Mouse (Mus musculus) limb, embryonic 12.5 days (tissue): Measurements from ENCODE around the gene Cacna1d. TPM values are rescaled to one million over a fixed set of nuclear protein-coding genes. Genes with fewer than 3 reads are reported as not detected.

Experiments used
- ATAC-seq: fragments of 200-750 bp; cut with Nextera tagmentation; 2 replicates; pipeline ENCODE4 v1.8.0; 2017; ENCODE audit warnings: low read depth, moderate TSS enrichment; ENCODE audit not compliant: insufficient number of reproducible peaks, insufficient read depth, low FRiP score, low TSS enrichment
- H3K27ac ChIP-seq: fragments of 300-500 bp; sonication (generic); 2 replicates; pipeline ENCODE4 v1.5.1; 2016; ENCODE audit warnings: mild to moderate bottlenecking, moderate library complexity
- H3K27me3 ChIP-seq: fragments of 300-500 bp; sonication (generic); 2 replicates; pipeline ENCODE4 v1.6.1; 2016; ENCODE audit warnings: mild to moderate bottlenecking, moderate library complexity
- H3K36me3 ChIP-seq: fragments of 300-500 bp; sonication (generic); 2 replicates; pipeline ENCODE4 v1.6.1; 2016; ENCODE audit warnings: mild to moderate bottlenecking, moderate library complexity
- H3K4me1 ChIP-seq: fragments of 300-500 bp; sonication (generic); replicated peaks from 2 replicates; pipeline ENCODE4 v1.6.1; 2016
- H3K4me2 ChIP-seq: fragments of 300-500 bp; sonication (generic); 2 replicates; pipeline ENCODE4 v1.6.1; 2016; ENCODE audit warnings: mild to moderate bottlenecking, moderate library complexity
- H3K4me3 ChIP-seq: fragments of 300-500 bp; sonication (generic); replicated peaks from 2 replicates; pipeline ENCODE4 v1.5.1; 2016; ENCODE audit warnings: mild to moderate bottlenecking
- H3K9ac ChIP-seq: fragments of 300-500 bp; sonication (generic); replicated peaks from 2 replicates; pipeline ENCODE4 v1.6.1; 2016; ENCODE audit warnings: mild to moderate bottlenecking, moderate library complexity
- H3K9me3 ChIP-seq: fragments of 300-500 bp; sonication (generic); 2 replicates; pipeline ENCODE4 v1.6.1; 2016; ENCODE audit warnings: mild to moderate bottlenecking, moderate library complexity
- WGBS: fragments of 180-500 bp; shearing (Covaris S2); methylation state at CpG from one replicate; pipeline ENCODE4 v1.1.7; 2016; 5-methylcytosine and 5-hydroxymethylcytosine counted together
- polyA plus RNA-seq: library from polyadenylated mRNA; unstranded; fragments of >200 nt; fragmentation: Nextera tagmentation; extraction: Ambion mirVana; gene quantifications from 2 replicates; pipeline ENCODE4 v1.2.1, GENCODE M21; 2016

Gene Cacna1d
- polyA plus RNA-seq, 1 experiment from 2014 or later: 3.0 TPM

- Histone ChIP-seq H3K4me3 (no peak overlapping the region), H3K27ac (no peak overlapping the region), H3K27me3 (no peaks in the 10 kb centered on the region), H3K9me3 (no peaks in the 10 kb centered on the region), H3K9ac (no peak overlapping the region), H3K4me1 (no peaks in the 10 kb centered on the region), H3K36me3 (no peaks in the 10 kb centered on the region), H3K4me2 (no peak overlapping the region)
- 65% methylated on average over 7 of the region's 7 CpGs for WGBS
- no peak for ATAC-seq
Observed at GRCm38 (mm10) chr14:30327452-30327851, 163.8 kb downstream of the Cacna1d start.

DNA sequence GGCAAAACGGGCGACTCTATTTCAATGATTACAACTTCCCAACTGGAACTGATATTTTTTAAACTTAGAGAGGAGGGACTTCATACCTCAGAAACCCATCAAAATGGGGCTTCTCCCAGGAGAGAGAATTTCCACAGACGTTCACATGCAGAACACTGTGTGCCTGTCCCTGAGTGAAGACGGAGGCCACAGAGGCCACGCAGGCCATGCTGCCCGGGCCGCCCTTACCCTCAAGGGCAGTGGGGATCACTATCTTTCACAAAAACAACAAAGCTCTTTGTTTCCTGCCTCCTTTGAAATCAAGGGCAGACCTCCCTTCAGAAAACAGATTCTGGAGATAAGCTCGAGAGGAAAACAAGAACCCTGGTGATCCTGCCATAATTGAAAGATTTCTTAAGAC lies 164.2 kb downstream of the Cacna1d start:
- H3K4me1 ChIP-seq: no peaks in the 10 kb centered on the region
- ATAC-seq: no peak
- WGBS: 61% methylated on average over 8 of the region's 8 CpGs
- H3K27me3 ChIP-seq: no peaks in the 10 kb centered on the region
- no peaks in the 10 kb centered on the region for H3K9me3 ChIP-seq
- H3K4me3 ChIP-seq: no peak overlapping the region
- H3K36me3 ChIP-seq: no peaks in the 10 kb centered on the region
- H3K9ac ChIP-seq: no peak overlapping the region
- H3K27ac ChIP-seq: no peak overlapping the region
- no peak overlapping the region for H3K4me2 ChIP-seq

- H3K27me3 ChIP-seq: no peaks in the 10 kb centered on the region
- no peak for ATAC-seq
- no peak overlapping the region for H3K27ac ChIP-seq
- WGBS: 77% methylated on average over 4 of the region's 4 CpGs
- no peak overlapping the region for H3K4me2 ChIP-seq
- H3K9me3 ChIP-seq: no peaks in the 10 kb centered on the region
- no peaks in the 10 kb centered on the region for H3K36me3 ChIP-seq
- no peak overlapping the region for H3K4me3 ChIP-seq
- H3K9ac ChIP-seq: no peak overlapping the region
- no peaks in the 10 kb centered on the region for H3K4me1 ChIP-seq
Observed at GRCm38 (mm10) chr14:30326226-30326625, 165.0 kb downstream of the Cacna1d start.

DNA sequence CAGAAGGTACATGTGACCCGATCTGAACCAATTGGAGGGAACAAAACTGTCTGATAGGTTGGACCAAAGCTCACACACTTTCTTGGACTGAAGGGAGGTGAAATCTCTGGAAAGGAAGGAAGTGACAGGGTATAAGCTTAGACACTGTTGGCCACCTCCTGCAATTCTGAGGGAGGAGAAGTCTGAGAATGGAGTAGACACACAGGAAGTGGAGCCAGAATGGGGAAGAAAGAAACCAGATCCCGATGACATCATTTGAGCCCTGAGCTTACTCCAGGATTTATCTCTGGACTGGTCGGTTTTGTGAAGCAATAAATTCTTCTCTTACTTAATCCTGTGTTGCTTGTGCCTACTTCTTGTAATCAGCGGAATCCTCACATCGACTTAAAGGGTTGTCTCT lies 166.3 kb downstream of the Cacna1d start:
- Histone ChIP-seq H3K27me3 (no peaks in the 10 kb centered on the region), H3K36me3 (no peaks in the 10 kb centered on the region), H3K27ac (no peak overlapping the region), H3K4me3 (no peak overlapping the region), H3K9me3 (no peaks in the 10 kb centered on the region), H3K4me2 (no peak overlapping the region), H3K4me1 (no peaks in the 10 kb centered on the region), H3K9ac (no peak overlapping the region)
- WGBS: 72% methylated on average over 5 of the region's 5 CpGs
- no peak for ATAC-seq

GRCm38 (mm10) chr14:30318715-30319437 lies 172.4 kb downstream of the Cacna1d start:
- no peak overlapping the region for H3K9ac ChIP-seq
- no peak overlapping the region for H3K27ac ChIP-seq
- ATAC-seq: no peak
- H3K36me3 ChIP-seq: no peaks in the 10 kb centered on the region
- H3K4me2 ChIP-seq: no peak overlapping the region
- H3K9me3 ChIP-seq: no peaks in the 10 kb centered on the region
- no peaks in the 10 kb centered on the region for H3K4me1 ChIP-seq
- H3K4me3 ChIP-seq: no peak overlapping the region
- H3K27me3 ChIP-seq: no peaks in the 10 kb centered on the region
- WGBS: 87% methylated on average over 9 of the region's 9 CpGs

GRCm38 (mm10) chr14:30318293-30318692 lies 173.0 kb downstream of the Cacna1d start:
- WGBS: 90% methylated on average over 12 of the region's 12 CpGs
- H3K27ac ChIP-seq: no peak overlapping the region
- no peaks in the 10 kb centered on the region for H3K9me3 ChIP-seq

DNA sequence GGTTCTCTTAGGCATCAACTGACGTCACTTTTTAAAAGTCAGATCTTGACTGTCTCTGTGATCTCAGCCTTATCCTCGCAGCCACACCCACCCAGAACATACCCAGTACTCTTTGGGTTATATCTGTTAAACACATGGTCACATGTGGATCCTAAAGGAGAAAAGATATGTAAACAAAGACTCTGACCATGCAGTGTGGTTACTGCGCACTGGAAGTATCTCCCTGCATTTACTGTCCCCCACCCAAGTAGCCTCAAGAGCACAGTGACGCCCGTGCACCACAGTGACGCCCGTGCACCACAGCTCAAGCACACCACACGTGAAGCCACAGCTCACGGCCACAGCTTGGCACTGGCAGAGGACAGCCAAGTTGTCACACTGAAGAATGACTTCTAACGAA lies 173.6 kb downstream of the Cacna1d start:
- Histone ChIP-seq H3K4me3 (no peak overlapping the region), H3K4me1 (no peaks in the 10 kb centered on the region), H3K9ac (no peak overlapping the region), H3K27ac (no peak overlapping the region), H3K36me3 (no peaks in the 10 kb centered on the region), H3K9me3 (no peaks in the 10 kb centered on the region), H3K4me2 (no peak overlapping the region), H3K27me3 (no peaks in the 10 kb centered on the region)
- 84% methylated on average over 10 of the region's 10 CpGs for WGBS
- ATAC-seq: no peak

More at GRCm38 (mm10) chr14:30318293-30318692, 173.0 kb downstream of the Cacna1d start:
- H3K27me3 ChIP-seq: no peaks in the 10 kb centered on the region
- no peaks in the 10 kb centered on the region for H3K4me1 ChIP-seq
- no peak overlapping the region for H3K4me3 ChIP-seq
- no peak overlapping the region for H3K9ac ChIP-seq
- H3K36me3 ChIP-seq: no peaks in the 10 kb centered on the region
- no peak for ATAC-seq
- H3K4me2 ChIP-seq: no peak overlapping the region

- no peak overlapping the region for H3K9ac ChIP-seq
- H3K36me3 ChIP-seq: no peaks in the 10 kb centered on the region
- WGBS: 57% methylated on average over 13 of the region's 13 CpGs
- no peak overlapping the region for H3K4me2 ChIP-seq
- ATAC-seq: no peak
- H3K9me3 ChIP-seq: no peaks in the 10 kb centered on the region
- H3K27me3 ChIP-seq: no peaks in the 10 kb centered on the region
- H3K4me3 ChIP-seq: no peak overlapping the region
- no peak overlapping the region for H3K27ac ChIP-seq
- H3K4me1 ChIP-seq: no peaks in the 10 kb centered on the region
Observed at GRCm38 (mm10) chr14:30311206-30311889, 179.9 kb downstream of the Cacna1d start.

DNA sequence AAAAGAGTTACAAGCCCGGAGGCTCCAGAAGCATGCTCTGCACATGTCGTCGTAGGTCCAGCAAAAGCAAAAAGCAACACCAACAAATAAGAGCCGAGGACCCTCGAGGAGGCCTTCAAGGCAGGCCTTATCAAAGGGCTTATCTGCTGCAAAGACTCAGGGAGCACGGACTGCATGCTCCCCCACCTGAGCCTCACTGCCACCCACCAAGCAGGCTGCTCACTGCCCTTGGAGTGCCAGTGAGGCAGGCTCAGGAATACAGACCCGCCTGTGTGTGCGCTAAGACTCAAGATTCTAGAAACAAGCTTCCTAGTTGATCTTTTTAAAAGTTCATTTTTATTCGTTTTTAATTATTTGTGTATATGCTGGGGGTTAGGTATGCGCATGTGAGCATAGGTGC lies 181.0 kb downstream of the Cacna1d start:
- no peaks in the 10 kb centered on the region for H3K27me3 ChIP-seq
- no peak overlapping the region for H3K4me2 ChIP-seq
- no peaks in the 10 kb centered on the region for H3K36me3 ChIP-seq
- no peak overlapping the region for H3K9ac ChIP-seq
- no peaks in the 10 kb centered on the region for H3K9me3 ChIP-seq
- H3K4me1 ChIP-seq: no peaks in the 10 kb centered on the region
- 88% methylated on average over 10 of the region's 10 CpGs for WGBS
- no peak overlapping the region for H3K27ac ChIP-seq
- no peak overlapping the region for H3K4me3 ChIP-seq
- ATAC-seq: no peak

DNA sequence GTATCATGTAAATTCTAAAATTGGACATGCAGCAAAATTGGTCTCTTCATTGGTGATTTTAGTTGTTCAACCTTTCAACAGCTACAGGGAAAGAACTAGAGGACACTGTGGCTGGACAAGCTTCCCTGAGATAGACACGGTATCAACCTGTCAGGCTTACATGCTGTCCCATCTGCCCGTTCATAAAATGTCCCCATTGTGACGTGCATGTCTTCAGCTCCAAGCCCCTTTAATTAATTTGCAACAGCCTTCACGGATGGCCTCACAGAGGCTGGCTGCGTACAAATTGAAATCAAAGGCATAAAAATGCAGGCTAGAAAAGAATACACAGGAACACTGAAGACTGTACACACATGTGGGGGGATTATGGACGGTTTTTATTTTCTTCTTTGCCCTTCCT lies 185.0 kb downstream of the Cacna1d start:
- 68% methylated on average over 6 of the region's 6 CpGs for WGBS
- no peak overlapping the region for H3K4me2 ChIP-seq
- H3K9ac ChIP-seq: no peak overlapping the region
- H3K27ac ChIP-seq: no peak overlapping the region
- no peaks in the 10 kb centered on the region for H3K27me3 ChIP-seq
- no peaks in the 10 kb centered on the region for H3K4me1 ChIP-seq
- H3K9me3 ChIP-seq: no peaks in the 10 kb centered on the region
- ATAC-seq: no peak
- H3K4me3 ChIP-seq: no peak overlapping the region
- H3K36me3 ChIP-seq: no peaks in the 10 kb centered on the region

DNA sequence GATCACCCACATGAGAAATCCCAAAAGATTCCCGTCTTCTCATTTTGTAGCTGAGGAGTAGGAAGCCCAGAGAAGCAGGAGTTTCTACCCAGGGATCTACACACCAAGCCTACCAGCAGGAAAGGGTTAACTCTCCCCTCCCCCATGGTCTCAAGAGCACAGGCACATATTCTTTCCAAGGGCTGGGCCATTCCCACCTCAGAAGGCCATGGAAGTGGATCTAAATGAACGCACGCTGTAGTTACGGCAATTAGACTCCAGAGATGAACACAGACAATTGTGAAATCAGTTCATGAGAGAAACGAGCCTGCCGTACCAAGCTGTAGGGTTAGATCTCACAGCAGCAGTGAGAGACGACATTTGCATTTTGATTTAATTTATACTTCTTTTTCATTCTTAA lies 191.3 kb downstream of the Cacna1d start:
- no peak overlapping the region for H3K9ac ChIP-seq
- 75% methylated on average over 7 of the region's 7 CpGs for WGBS
- no peak overlapping the region for H3K4me3 ChIP-seq
- ATAC-seq: no peak
- no peaks in the 10 kb centered on the region for H3K4me1 ChIP-seq
- H3K4me2 ChIP-seq: no peak overlapping the region
- no peaks in the 10 kb centered on the region for H3K36me3 ChIP-seq
- no peak overlapping the region for H3K27ac ChIP-seq
- H3K9me3 ChIP-seq: no peaks in the 10 kb centered on the region
- H3K27me3 ChIP-seq: no peaks in the 10 kb centered on the region

DNA sequence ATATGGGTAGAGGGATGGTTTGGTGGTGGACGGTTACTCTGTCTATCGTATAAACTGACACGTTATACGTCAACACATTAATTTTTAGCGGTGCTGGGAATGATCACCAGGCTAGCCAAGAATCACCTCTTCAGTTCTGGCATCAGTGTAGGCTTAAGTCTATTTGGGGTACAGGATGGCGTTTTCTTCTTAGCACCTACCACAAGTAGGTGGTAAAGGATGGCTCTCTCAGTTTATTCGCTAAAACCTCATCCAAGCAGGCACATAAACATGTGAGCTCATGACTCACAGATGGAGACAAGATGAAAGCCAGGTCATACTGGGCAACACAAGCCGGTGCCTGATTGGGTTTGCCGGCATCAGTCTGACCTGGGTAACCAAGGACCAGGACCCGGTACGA lies 193.8 kb downstream of the Cacna1d start:
- WGBS: 94% methylated on average over 11 of the region's 11 CpGs
- H3K36me3 ChIP-seq: no peaks in the 10 kb centered on the region
- no peaks in the 10 kb centered on the region for H3K4me1 ChIP-seq

More for the DNA sequence above, 193.8 kb downstream of the Cacna1d start:
- no peak for ATAC-seq
- H3K9ac ChIP-seq: no peak overlapping the region
- H3K4me3 ChIP-seq: no peak overlapping the region
- no peaks in the 10 kb centered on the region for H3K27me3 ChIP-seq
- H3K27ac ChIP-seq: no peak overlapping the region
- no peaks in the 10 kb centered on the region for H3K9me3 ChIP-seq
- H3K4me2 ChIP-seq: no peak overlapping the region
